Mouse (Mus musculus): Measurements from ENCODE around the gene Kdm4b.

Gene Kdm4b

GRCm38 (mm10) chr17:56325450-56326152 is at the start of gene Kdm4b:
Gene Kdm4b, plus strand, starts transcription at chr17:56326062.
- peak; percentile 97 for DNase-seq (ENCODE audit: low spot score)

GRCm38 (mm10) chr17:56276643-56277566 is 49.0 kb upstream of the Kdm4b start, which contains the start of gene Ticam1:
Gene Ticam1, minus strand, starts transcription at chr17:56276786.
- DNase-seq (ENCODE audit: low spot score): peak; percentile 76

GRCm38 (mm10) chr17:56277567-56277893 is 48.3 kb upstream of the Kdm4b start:
- DNase-seq (ENCODE audit: low spot score): no peak

GRCm38 (mm10) chr17:56278340-56278739 is 47.5 kb upstream of the Kdm4b start:
- no peak for DNase-seq (ENCODE audit: low spot score)

GRCm38 (mm10) chr17:56279481-56280155 is 46.2 kb upstream of the Kdm4b start:
- DNase-seq (ENCODE audit: low spot score): no peak

- no peak for DNase-seq (ENCODE audit: low spot score)
Measured at GRCm38 (mm10) chr17:56281193-56281592, 44.7 kb upstream of the Kdm4b start.

GRCm38 (mm10) chr17:56282802-56283201 is 43.1 kb upstream of the Kdm4b start:
- no peak for DNase-seq (ENCODE audit: low spot score)

- no peak for DNase-seq (ENCODE audit: low spot score)
Measured at GRCm38 (mm10) chr17:56283316-56283715, 42.5 kb upstream of the Kdm4b start.

GRCm38 (mm10) chr17:56285995-56286394 is 39.9 kb upstream of the Kdm4b start:
- DNase-seq (ENCODE audit: low spot score): no peak

- no peak for DNase-seq (ENCODE audit: low spot score)
Measured at GRCm38 (mm10) chr17:56287830-56288229, 38.0 kb upstream of the Kdm4b start.

- DNase-seq (ENCODE audit: low spot score): no peak
Measured at GRCm38 (mm10) chr17:56288866-56289265, 37.0 kb upstream of the Kdm4b start.

GRCm38 (mm10) chr17:56289371-56290331 is 36.2 kb upstream of the Kdm4b start:
- peak; percentile 61 for DNase-seq (ENCODE audit: low spot score)

- peak; percentile 99 for DNase-seq (ENCODE audit: low spot score)
Measured at GRCm38 (mm10) chr17:56290388-56291170, 35.3 kb upstream of the Kdm4b start.

- peak; percentile 83 for DNase-seq (ENCODE audit: low spot score)
Measured at GRCm38 (mm10) chr17:56291171-56291511, 34.7 kb upstream of the Kdm4b start.

GRCm38 (mm10) chr17:56291826-56292475 is 33.9 kb upstream of the Kdm4b start:
- DNase-seq (ENCODE audit: low spot score): no peak

GRCm38 (mm10) chr17:56292531-56293222 is 33.2 kb upstream of the Kdm4b start, which contains the start of gene Plin3:
Gene Plin3, minus strand, starts transcription at chr17:56292873.
- DNase-seq (ENCODE audit: low spot score): no peak

GRCm38 (mm10) chr17:56293291-56293690 is 32.6 kb upstream of the Kdm4b start:
- no peak for DNase-seq (ENCODE audit: low spot score)

GRCm38 (mm10) chr17:56294241-56294640 is 31.6 kb upstream of the Kdm4b start:
- no peak for DNase-seq (ENCODE audit: low spot score)

- DNase-seq (ENCODE audit: low spot score): no peak
Measured at GRCm38 (mm10) chr17:56296201-56296600, 29.7 kb upstream of the Kdm4b start.
